Mouse (Mus musculus) forebrain, embryonic 13.5 days (tissue): ENCODE measurements around the gene Apoc4. TPM values are rescaled to one million over a fixed set of nuclear protein-coding genes. Genes with fewer than 3 reads are reported as not detected.
"Not testable (repeated sequence)": the region's sequence is repeated elsewhere in the genome, so short reads cannot be mapped to it uniquely, and the experiment has no call there.

ENCODE experiments used
- ATAC-seq: fragments of 200-750 bp; cut with Nextera tagmentation; 2 replicates; pipeline ENCODE4 v1.8.0; 2017
- H3K27ac ChIP-seq: fragments of 300-500 bp; sonication (generic); 2 replicates; pipeline ENCODE4 v1.5.1; 2015; ENCODE audit warnings: inconsistent platforms, mild to moderate bottlenecking, moderate library complexity
- H3K27me3 ChIP-seq: fragments of 300-500 bp; sonication (generic); 2 replicates; pipeline ENCODE4 v1.6.1; 2015; ENCODE audit warnings: mild to moderate bottlenecking, inconsistent platforms
- H3K36me3 ChIP-seq: fragments of 300-500 bp; sonication (generic); 2 replicates; pipeline ENCODE4 v1.6.1; 2015; ENCODE audit warnings: mild to moderate bottlenecking, inconsistent platforms; ENCODE audit not compliant: poor library complexity, severe bottlenecking
- H3K4me1 ChIP-seq: fragments of 300-500 bp; sonication (generic); 2 replicates; pipeline ENCODE4 v1.6.1; 2015; ENCODE audit warnings: inconsistent platforms
- H3K4me2 ChIP-seq: fragments of 300-500 bp; sonication (generic); 2 replicates; pipeline ENCODE4 v1.6.1; 2015; ENCODE audit warnings: inconsistent platforms, mild to moderate bottlenecking, moderate library complexity
- H3K4me3 ChIP-seq: fragments of 300-500 bp; sonication (generic); 2 replicates; pipeline ENCODE4 v1.5.1; 2015; ENCODE audit warnings: mild to moderate bottlenecking, inconsistent platforms
- H3K9ac ChIP-seq: fragments of 300-500 bp; sonication (generic); 2 replicates; pipeline ENCODE4 v1.6.1; 2015; ENCODE audit warnings: mild to moderate bottlenecking, inconsistent platforms
- H3K9me3 ChIP-seq: fragments of 300-500 bp; sonication (generic); replicated peaks from 2 replicates; pipeline ENCODE4 v1.6.1; 2016; ENCODE audit warnings: inconsistent platforms
- WGBS: fragments of 180-500 bp; shearing (Covaris S2); methylation state at CpG from one replicate; pipeline ENCODE4 v1.1.7; 2015; 5-methylcytosine and 5-hydroxymethylcytosine counted together
- polyA plus RNA-seq: library from polyadenylated mRNA; unstranded; fragments of >200 nt; fragmentation: Nextera tagmentation; extraction: Ambion mirVana; gene quantifications from 2 replicates; pipeline ENCODE4 v1.2.1, GENCODE M21; 2015

Gene Apoc4
- polyA plus RNA-seq, 1 experiment from 2014 or later: 0.08 TPM

- H3K9ac ChIP-seq: no peak overlapping the region
- H3K4me2 ChIP-seq: no peak overlapping the region
- no peaks in the 10 kb centered on the region for H3K4me1 ChIP-seq
- H3K27me3 ChIP-seq: no peaks in the 10 kb centered on the region
- H3K27ac ChIP-seq: no peak overlapping the region
- no peaks in the 10 kb centered on the region for H3K9me3 ChIP-seq
- no peak overlapping the region for H3K4me3 ChIP-seq
- ATAC-seq: no peak
- no peaks in the 10 kb centered on the region for H3K36me3 ChIP-seq
- WGBS: 92% methylated on average over 10 of the region's 10 CpGs
Measured at GRCm38 (mm10) chr7:19688101-19688500, 6.8 kb upstream of the Apoc4 start.

- not testable (repeated sequence) for H3K27ac ChIP-seq, H3K4me2 ChIP-seq, H3K36me3 ChIP-seq, H3K4me3 ChIP-seq, H3K4me1 ChIP-seq, H3K9me3 ChIP-seq, ATAC-seq, H3K9ac ChIP-seq, H3K27me3 ChIP-seq
- WGBS: 73% methylated on average over 8 of the region's 8 CpGs
Measured at GRCm38 (mm10) chr7:19686927-19687583, 5.8 kb upstream of the Apoc4 start.

- WGBS: 92% methylated on average over 6 of the region's 6 CpGs
- no peaks in the 10 kb centered on the region for H3K4me1 ChIP-seq
- H3K36me3 ChIP-seq: no peaks in the 10 kb centered on the region
- no peak overlapping the region for H3K9ac ChIP-seq
- no peak overlapping the region for H3K27ac ChIP-seq
- no peaks in the 10 kb centered on the region for H3K27me3 ChIP-seq
- no peaks in the 10 kb centered on the region for H3K9me3 ChIP-seq
- ATAC-seq: no peak
- H3K4me3 ChIP-seq: no peak overlapping the region
- H3K4me2 ChIP-seq: no peak overlapping the region
Measured at GRCm38 (mm10) chr7:19686521-19686920, 5.2 kb upstream of the Apoc4 start.

- H3K4me2 ChIP-seq: no peak overlapping the region
- H3K9ac ChIP-seq: no peak overlapping the region
- H3K36me3 ChIP-seq: no peaks in the 10 kb centered on the region
- H3K4me3 ChIP-seq: no peak overlapping the region
- no peaks in the 10 kb centered on the region for H3K4me1 ChIP-seq
- no peak overlapping the region for H3K27ac ChIP-seq
- WGBS: 64% methylated on average over 4 of the region's 4 CpGs
- no peaks in the 10 kb centered on the region for H3K9me3 ChIP-seq
- ATAC-seq: no peak
- no peaks in the 10 kb centered on the region for H3K27me3 ChIP-seq
Measured at GRCm38 (mm10) chr7:19685374-19685773, 4.1 kb upstream of the Apoc4 start.

- no peaks in the 10 kb centered on the region for H3K9me3 ChIP-seq
- no peak overlapping the region for H3K4me3 ChIP-seq
Measured at GRCm38 (mm10) chr7:19683771-19684201, 2.5 kb upstream of the Apoc4 start.

GRCm38 (mm10) chr7:19682979-19683378 is 1.7 kb upstream of the Apoc4 start:
- WGBS: 77% methylated on average over 3 of the region's 3 CpGs
- no peak overlapping the region for H3K4me2 ChIP-seq
- H3K4me1 ChIP-seq: no peaks in the 10 kb centered on the region
- no peaks in the 10 kb centered on the region for H3K27me3 ChIP-seq
- H3K36me3 ChIP-seq: no peaks in the 10 kb centered on the region
- no peak for ATAC-seq
- H3K9me3 ChIP-seq: no peaks in the 10 kb centered on the region
- H3K4me3 ChIP-seq: no peak overlapping the region
- no peak overlapping the region for H3K27ac ChIP-seq
- no peak overlapping the region for H3K9ac ChIP-seq

More at GRCm38 (mm10) chr7:19683771-19684201, 2.5 kb upstream of the Apoc4 start:
- Histone ChIP-seq H3K4me2 (no peak overlapping the region), H3K4me1 (no peaks in the 10 kb centered on the region), H3K27me3 (no peaks in the 10 kb centered on the region), H3K27ac (no peak overlapping the region), H3K36me3 (no peaks in the 10 kb centered on the region), H3K9ac (no peak overlapping the region)
- 94% methylated on average over 6 of the region's 6 CpGs for WGBS
- ATAC-seq: no peak

- ATAC-seq: no peak
- no peaks in the 10 kb centered on the region for H3K9me3 ChIP-seq
- H3K4me3 ChIP-seq: no peak overlapping the region
- H3K27me3 ChIP-seq: no peaks in the 10 kb centered on the region
- no peak overlapping the region for H3K4me2 ChIP-seq
- H3K9ac ChIP-seq: no peak overlapping the region
- no peaks in the 10 kb centered on the region for H3K4me1 ChIP-seq
- no peak overlapping the region for H3K27ac ChIP-seq
- no peaks in the 10 kb centered on the region for H3K36me3 ChIP-seq
- WGBS: 94% methylated on average over 2 of the region's 2 CpGs
Measured at GRCm38 (mm10) chr7:19680702-19681101, 577 bp downstream of the Apoc4 start.

GRCm38 (mm10) chr7:19678901-19679300 is 2.4 kb downstream of the Apoc4 start:
- H3K36me3 ChIP-seq: no peaks in the 10 kb centered on the region
- ATAC-seq: no peak
- no peak overlapping the region for H3K27ac ChIP-seq
- H3K27me3 ChIP-seq: no peaks in the 10 kb centered on the region
- H3K9ac ChIP-seq: no peak overlapping the region
- WGBS: 80% methylated on average over 3 of the region's 3 CpGs
- no peaks in the 10 kb centered on the region for H3K4me1 ChIP-seq
- no peak overlapping the region for H3K4me3 ChIP-seq
- no peak overlapping the region for H3K4me2 ChIP-seq
- no peaks in the 10 kb centered on the region for H3K9me3 ChIP-seq

GRCm38 (mm10) chr7:19677872-19678271 is 3.4 kb downstream of the Apoc4 start, which contains the start of gene Apoc2:
Apoc2 (minus strand) TSS chr7:19677941.
- Histone ChIP-seq H3K9me3 (no peaks in the 10 kb centered on the region), H3K9ac (no peak within 1 kb of the TSS), H3K4me1 (no peaks in the 10 kb centered on the region), H3K4me2 (no peak within 1 kb of the TSS), H3K27me3 (no peaks in the 10 kb centered on the region), H3K27ac (no peak within 1 kb of the TSS), H3K4me3 (no peak within 1 kb of the TSS), H3K36me3 (no peaks in the 10 kb centered on the region)
- no peak for ATAC-seq
- WGBS: 79% methylated on average over 8 of the region's 8 CpGs

GRCm38 (mm10) chr7:19676662-19677061 is 4.6 kb downstream of the Apoc4 start:
- Histone ChIP-seq H3K9ac (no peak overlapping the region), H3K27ac (no peak overlapping the region), H3K36me3 (no peaks in the 10 kb centered on the region), H3K4me3 (no peak overlapping the region), H3K4me1 (no peaks in the 10 kb centered on the region), H3K9me3 (no peaks in the 10 kb centered on the region), H3K27me3 (no peaks in the 10 kb centered on the region), H3K4me2 (no peak overlapping the region)
- no peak for ATAC-seq
- WGBS: 69% methylated on average over 1 of the region's 1 CpGs

GRCm38 (mm10) chr7:19675824-19676223 is 5.5 kb downstream of the Apoc4 start:
- no peaks in the 10 kb centered on the region for H3K4me1 ChIP-seq
- no peak overlapping the region for H3K9ac ChIP-seq
- WGBS: 81% methylated on average over 10 of the region's 10 CpGs
- no peaks in the 10 kb centered on the region for H3K27me3 ChIP-seq
- no peaks in the 10 kb centered on the region for H3K36me3 ChIP-seq
- no peak for ATAC-seq
- H3K4me2 ChIP-seq: no peak overlapping the region
- H3K9me3 ChIP-seq: no peaks in the 10 kb centered on the region
- H3K4me3 ChIP-seq: no peak overlapping the region
- no peak overlapping the region for H3K27ac ChIP-seq

GRCm38 (mm10) chr7:19673083-19673699 is 8.1 kb downstream of the Apoc4 start:
- no peak for ATAC-seq
- Histone ChIP-seq H3K9me3 (no peaks in the 10 kb centered on the region), H3K4me2 (no peak overlapping the region), H3K27ac (no peak overlapping the region), H3K9ac (no peak overlapping the region), H3K36me3 (no peaks in the 10 kb centered on the region), H3K4me1 (0 out of 2 replicates have a peak, but pooled peaks cover 4% of the 10 kb centered on the region), H3K27me3 (0 out of 2 replicates have a peak, but pooled peaks cover 2% of the 10 kb centered on the region), H3K4me3 (no peak overlapping the region)
- WGBS: 69% methylated on average over 14 of the region's 14 CpGs
